Mouse (Mus musculus): Measurements from ENCODE around the gene Rasgef1a. TPM values are rescaled to one million over a fixed set of nuclear protein-coding genes. Genes with fewer than 3 reads are reported as not detected.

Gene Rasgef1a
- polyA plus RNA-seq, 1 experiment, result 0.11 TPM

- H3K4me2 ChIP-seq (ENCODE audit: low read depth), result no peak overlapping the region
- no peaks in the 10 kb centered on the region for H3K79me2 ChIP-seq (ENCODE audit: control insufficient read depth, insufficient read depth)
- H3K27me3 ChIP-seq (ENCODE audit: control insufficient read depth, insufficient read depth, insufficient read length), result peaks cover 51% of the 10 kb centered on the region
These were observed 65.0 kb downstream of the Rasgef1a start for GRCm38 (mm10) chr6:118076256-118076655.

GRCm38 (mm10) chr6:118076748-118077147 lies 65.5 kb downstream of the Rasgef1a start:
- Histone ChIP-seq H3K4me3 (no peak overlapping the region), H3K36me3 (ENCODE audit: control insufficient read depth, insufficient read depth) (no peaks in the 10 kb centered on the region), H3K4me2 (ENCODE audit: low read depth) (no peak overlapping the region), H3K27me3 (ENCODE audit: control insufficient read depth, insufficient read depth, insufficient read length) (peaks cover 53% of the 10 kb centered on the region), H3K79me2 (ENCODE audit: control insufficient read depth, insufficient read depth) (no peaks in the 10 kb centered on the region), H3ac (ENCODE audit: control insufficient read depth, insufficient read length) (no peak overlapping the region)
- TF ChIP-seq E2F4 (IDR thresholded peaks at IDR 0.05; ENCODE audit: insufficient read depth) (no peak), CEBPB (IDR thresholded peaks at IDR 0.05; ENCODE audit: insufficient read depth, poor library complexity, severe bottlenecking) (no peak), TCF12 (IDR thresholded peaks at IDR 0.05; ENCODE audit: insufficient read depth, poor library complexity, severe bottlenecking) (no peak), SRF (IDR thresholded peaks at IDR 0.05; ENCODE audit: control insufficient read depth, insufficient read length, low read depth) (no peak), REST (IDR thresholded peaks at IDR 0.05; ENCODE audit: insufficient read depth, insufficient read length) (no peak), MYOG (IDR thresholded peaks at IDR 0.05; ENCODE audit: control insufficient read depth in 1 of 3, insufficient read depth in 1 of 3, insufficient read length in 2 of 3, low read depth in 2 of 3) (no peak), TCF3 (IDR thresholded peaks at IDR 0.05; ENCODE audit: insufficient read length, low read depth) (no peak), POLR2AphosphoS2 (IDR thresholded peaks at IDR 0.05; ENCODE audit: insufficient read length, low read depth) (no peak), MAX (IDR thresholded peaks at IDR 0.05; ENCODE audit: low read depth) (no peak), MYOD1 (IDR thresholded peaks at IDR 0.05; ENCODE audit: control insufficient read depth in 1 of 3, insufficient read length in 2 of 3, low read depth in 2 of 3) (no peak), POLR2A (IDR thresholded peaks at IDR 0.05; ENCODE audit: insufficient read length, low read depth) (no peak), USF1 (IDR thresholded peaks at IDR 0.05; ENCODE audit: low read depth) (no peak)

More at GRCm38 (mm10) chr6:118076256-118076655, 65.0 kb downstream of the Rasgef1a start:
- no peaks in the 10 kb centered on the region for H3K36me3 ChIP-seq (ENCODE audit: control insufficient read depth, insufficient read depth)
- no peak overlapping the region for H3K4me3 ChIP-seq
- no peak overlapping the region for H3ac ChIP-seq (ENCODE audit: control insufficient read depth, insufficient read length)
- TF ChIP-seq E2F4 (IDR thresholded peaks at IDR 0.05; ENCODE audit: insufficient read depth), result no peak
- TF ChIP-seq TCF3 (IDR thresholded peaks at IDR 0.05; ENCODE audit: insufficient read length, low read depth), result no peak
- no peak for TF ChIP-seq MYOG (IDR thresholded peaks at IDR 0.05; ENCODE audit: control insufficient read depth in 1 of 3, insufficient read depth in 1 of 3, insufficient read length in 2 of 3, low read depth in 2 of 3)
- no peak for TF ChIP-seq POLR2AphosphoS2 (IDR thresholded peaks at IDR 0.05; ENCODE audit: insufficient read length, low read depth)
- no peak for TF ChIP-seq MAX (IDR thresholded peaks at IDR 0.05; ENCODE audit: low read depth)
- TF ChIP-seq POLR2A (IDR thresholded peaks at IDR 0.05; ENCODE audit: insufficient read length, low read depth), result no peak
- TF ChIP-seq MYOD1 (IDR thresholded peaks at IDR 0.05; ENCODE audit: control insufficient read depth in 1 of 3, insufficient read length in 2 of 3, low read depth in 2 of 3), result no peak
- TF ChIP-seq TCF12 (IDR thresholded peaks at IDR 0.05; ENCODE audit: insufficient read depth, poor library complexity, severe bottlenecking), result no peak
- no peak for TF ChIP-seq SRF (IDR thresholded peaks at IDR 0.05; ENCODE audit: control insufficient read depth, insufficient read length, low read depth)
- no peak for TF ChIP-seq CEBPB (IDR thresholded peaks at IDR 0.05; ENCODE audit: insufficient read depth, poor library complexity, severe bottlenecking)
- TF ChIP-seq REST (IDR thresholded peaks at IDR 0.05; ENCODE audit: insufficient read depth, insufficient read length), result no peak

- Histone ChIP-seq H3K79me2 (ENCODE audit: control insufficient read depth, insufficient read depth) (no peaks in the 10 kb centered on the region), H3K4me2 (ENCODE audit: low read depth) (no peak overlapping the region), H3K36me3 (ENCODE audit: control insufficient read depth, insufficient read depth) (no peaks in the 10 kb centered on the region), H3ac (ENCODE audit: control insufficient read depth, insufficient read length) (no peak overlapping the region), H3K27me3 (ENCODE audit: control insufficient read depth, insufficient read depth, insufficient read length) (peaks cover 59% of the 10 kb centered on the region), H3K4me3 (no peak overlapping the region)
- no peak for TF ChIP-seq MAX (IDR thresholded peaks at IDR 0.05; ENCODE audit: low read depth)
- no peak for TF ChIP-seq MYOD1 (IDR thresholded peaks at IDR 0.05; ENCODE audit: control insufficient read depth in 1 of 3, insufficient read length in 2 of 3, low read depth in 2 of 3)
- TF ChIP-seq SRF (IDR thresholded peaks at IDR 0.05; ENCODE audit: control insufficient read depth, insufficient read length, low read depth), result no peak
- TF ChIP-seq CEBPB (IDR thresholded peaks at IDR 0.05; ENCODE audit: insufficient read depth, poor library complexity, severe bottlenecking), result no peak
- no peak for TF ChIP-seq POLR2A (IDR thresholded peaks at IDR 0.05; ENCODE audit: insufficient read length, low read depth)
These were observed 66.2 kb downstream of the Rasgef1a start for GRCm38 (mm10) chr6:118077421-118077820.

DNA sequence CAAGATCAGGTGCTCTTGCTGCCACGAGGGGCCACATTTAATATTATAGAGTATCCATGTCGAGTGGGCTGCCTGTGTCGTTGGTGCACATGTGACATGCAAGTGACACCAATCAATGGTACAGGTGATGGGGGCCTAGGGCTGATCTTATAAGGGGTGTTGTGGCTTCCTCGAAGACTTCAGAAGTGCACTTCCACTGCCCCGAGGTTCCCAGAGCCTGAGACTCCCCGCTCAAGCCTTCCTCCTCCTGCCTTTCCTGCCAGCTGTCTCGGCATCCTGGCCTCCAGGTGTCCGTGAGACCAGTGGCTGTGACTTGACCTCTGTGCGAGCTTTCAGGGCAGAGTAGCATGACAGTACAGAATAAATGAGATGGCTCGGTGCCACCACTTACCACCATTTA lies 67.5 kb downstream of the Rasgef1a start:
- Histone ChIP-seq H3ac (ENCODE audit: control insufficient read depth, insufficient read length) (no peak overlapping the region), H3K4me2 (ENCODE audit: low read depth) (no peak overlapping the region), H3K27me3 (ENCODE audit: control insufficient read depth, insufficient read depth, insufficient read length) (peaks cover 62% of the 10 kb centered on the region), H3K79me2 (ENCODE audit: control insufficient read depth, insufficient read depth) (no peaks in the 10 kb centered on the region), H3K4me3 (no peak overlapping the region), H3K36me3 (ENCODE audit: control insufficient read depth, insufficient read depth) (no peaks in the 10 kb centered on the region)
- TF ChIP-seq TCF12 (IDR thresholded peaks at IDR 0.05; ENCODE audit: insufficient read depth, poor library complexity, severe bottlenecking) (no peak), MYOG (IDR thresholded peaks at IDR 0.05; ENCODE audit: control insufficient read depth in 1 of 3, insufficient read depth in 1 of 3, insufficient read length in 2 of 3, low read depth in 2 of 3) (no peak), USF1 (IDR thresholded peaks at IDR 0.05; ENCODE audit: low read depth) (no peak), POLR2A (IDR thresholded peaks at IDR 0.05; ENCODE audit: insufficient read length, low read depth) (no peak)

DNA sequence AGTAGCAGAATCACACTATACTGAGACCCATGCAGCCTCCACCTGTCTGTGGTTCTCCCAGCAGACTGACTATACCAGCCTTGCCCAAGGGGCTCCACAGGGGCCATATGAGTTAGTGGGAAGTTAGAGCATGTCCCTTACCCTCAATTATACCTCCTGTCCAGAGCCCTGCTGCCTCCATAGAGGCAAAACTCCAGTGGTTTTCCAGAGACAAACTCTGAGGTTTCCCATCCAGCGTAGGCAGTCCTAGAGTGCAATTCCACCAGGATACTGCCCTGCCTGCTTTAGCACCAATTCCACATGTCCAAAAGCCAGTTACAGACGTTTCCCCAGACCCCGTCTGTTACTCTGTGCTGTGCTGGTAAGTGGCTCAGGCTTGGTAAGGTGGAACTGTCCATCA lies 68.1 kb downstream of the Rasgef1a start:
- H3ac ChIP-seq (ENCODE audit: control insufficient read depth, insufficient read length), result no peak overlapping the region
- H3K27me3 ChIP-seq (ENCODE audit: control insufficient read depth, insufficient read depth, insufficient read length), result peaks cover 58% of the 10 kb centered on the region
- no peaks in the 10 kb centered on the region for H3K79me2 ChIP-seq (ENCODE audit: control insufficient read depth, insufficient read depth)
- H3K4me2 ChIP-seq (ENCODE audit: low read depth), result no peak overlapping the region
- H3K4me3 ChIP-seq, result no peak overlapping the region
- H3K36me3 ChIP-seq (ENCODE audit: control insufficient read depth, insufficient read depth), result no peaks in the 10 kb centered on the region
- no peak for TF ChIP-seq CEBPB (IDR thresholded peaks at IDR 0.05; ENCODE audit: insufficient read depth, poor library complexity, severe bottlenecking)
- no peak for TF ChIP-seq POLR2A (IDR thresholded peaks at IDR 0.05; ENCODE audit: insufficient read length, low read depth)
- no peak for TF ChIP-seq REST (IDR thresholded peaks at IDR 0.05; ENCODE audit: insufficient read depth, insufficient read length)
- no peak for TF ChIP-seq SRF (IDR thresholded peaks at IDR 0.05; ENCODE audit: control insufficient read depth, insufficient read length, low read depth)
